ENCODE assay signal across 8 mouse cellular contexts in genomic region chr11:113684707-113685426, GRCm38 (mm10). TPM values are rescaled to one million over a fixed set of nuclear protein-coding genes. Genes with fewer than 3 reads are reported as not detected.
DNase-seq lines count a peak whose midpoint lies in the region; ATAC-seq and TF ChIP-seq lines count a peak whose summit lies in the region.

No protein-coding gene starts in this region.

- H3K9me3 ChIP-seq in embryonic facial prominence, embryonic 11.5 days (replicated peaks; ENCODE audit: control insufficient read depth, low read length) = no peaks in the 10 kb centered on the region
- no peaks in the 10 kb centered on the region for H3K9me3 ChIP-seq in hindbrain, postnatal 0 days (ENCODE audit: low read length)
- H3K9me3 ChIP-seq in midbrain, postnatal 0 days (ENCODE audit: low read length) = no peaks in the 10 kb centered on the region

- intact Hi-C loops in left cerebral cortex, adult 2 months (cut with DNase I) = loop anchor here (1.0 kb wide), 1 partner anchor 36 kb away; the partner anchor contains the start of gene Cog1
- intact Hi-C loops in left cerebral cortex, postnatal 25 days (cut with DNase I) = no loop called here

- H3K36me3 ChIP-seq in embryonic facial prominence, embryonic 11.5 days (replicated peaks; ENCODE audit: control insufficient read depth, insufficient read depth, low read depth, low read length) = peaks cover 7% of the 10 kb centered on the region
- H3K36me3 ChIP-seq in hindbrain, postnatal 0 days (ENCODE audit: insufficient read depth, low read length) = peaks cover 18% of the 10 kb centered on the region
- H3K36me3 ChIP-seq in midbrain, postnatal 0 days (ENCODE audit: insufficient read depth, low read length) = peaks cover 22% of the 10 kb centered on the region

- H3K27ac ChIP-seq in left cerebral cortex, adult 2 months = peak overlapping the region; percentile 93
- H3K27ac ChIP-seq in embryonic facial prominence, embryonic 11.5 days (replicated peaks; ENCODE audit: low read depth, low read length) = peak overlapping the region; percentile 93; the same call in 1 of the 2 replicates
- peak overlapping the region; percentile 95 for H3K27ac ChIP-seq in hindbrain, postnatal 0 days
- H3K27ac ChIP-seq in midbrain, postnatal 0 days (ENCODE audit: low read depth, low read length) = peak overlapping the region; percentile 92

- H3K4me3 ChIP-seq in left cerebral cortex, adult 2 months = peak overlapping the region; percentile 75
- peak overlapping the region; percentile 89 for H3K4me3 ChIP-seq in embryonic facial prominence, embryonic 11.5 days (ENCODE audit: low read depth, low read length)
- H3K4me3 ChIP-seq in hindbrain, postnatal 0 days (ENCODE audit: low read length) = peak overlapping the region; percentile 92
- H3K4me3 ChIP-seq in midbrain, postnatal 0 days (ENCODE audit: low read depth, low read length) = peak overlapping the region; percentile 94

- no peaks in the 10 kb centered on the region for H3K27me3 ChIP-seq in embryonic facial prominence, embryonic 11.5 days (ENCODE audit: control insufficient read depth, insufficient read depth, low read length)
- no peaks in the 10 kb centered on the region for H3K27me3 ChIP-seq in hindbrain, postnatal 0 days (ENCODE audit: insufficient read depth, low read length)
- H3K27me3 ChIP-seq in midbrain, postnatal 0 days (ENCODE audit: insufficient read depth, low read length) = no peaks in the 10 kb centered on the region

- no peak for ATAC-seq in embryonic facial prominence, embryonic 11.5 days (replicated peaks; ENCODE audit: insufficient number of reproducible peaks, low FRiP score, low TSS enrichment, low read depth)
- no peak for ATAC-seq in hindbrain, postnatal 0 days
- no peak for ATAC-seq in midbrain, postnatal 0 days (ENCODE audit: low FRiP score)

- WGBS in embryonic facial prominence, embryonic 11.5 days = 42% methylated on average over 25 of the region's 25 CpGs
- 43% methylated on average over 25 of the region's 25 CpGs for WGBS in hindbrain, postnatal 0 days
- WGBS in midbrain, postnatal 0 days = 43% methylated on average over 25 of the region's 25 CpGs

- peaks cover 3% of the 10 kb centered on the region for H3K4me1 ChIP-seq in embryonic facial prominence, embryonic 11.5 days (ENCODE audit: control insufficient read depth, insufficient read depth, low read length)
- peaks cover 16% of the 10 kb centered on the region; the same call in 1 of the 2 replicates for H3K4me1 ChIP-seq in hindbrain, postnatal 0 days (ENCODE audit: insufficient read depth, low read length)
- H3K4me1 ChIP-seq in midbrain, postnatal 0 days (ENCODE audit: insufficient read depth, low read length) = peaks cover 12% of the 10 kb centered on the region

- no peak for DNase-seq in left cerebral cortex, adult 2 months (ENCODE audit: extremely low spot score in 1 of 2, low spot score in 2 of 2)
- DNase-seq in left cerebral cortex, postnatal 25 days (ENCODE audit: low spot score in 2 of 2) = no peak
- DNase-seq in embryonic facial prominence, embryonic 11.5 days (ENCODE audit: low spot score) = no peak
- DNase-seq in hindbrain, postnatal 0 days (ENCODE audit: low spot score) = no peak
- no peak for DNase-seq in midbrain, postnatal 0 days (ENCODE audit: low spot score)
- no peak for DNase-seq in gastrocnemius, postnatal 4 days (ENCODE audit: low spot score in 2 of 2)
- no peak for DNase-seq in ovary, postnatal 10 days (ENCODE audit: low spot score)
- no peak for DNase-seq in frontal cortex, postnatal 25 days (ENCODE audit: low spot score in 2 of 2)

- peak overlapping the region; percentile 58 for H3K4me2 ChIP-seq in embryonic facial prominence, embryonic 11.5 days (ENCODE audit: low read depth, low read length)
- H3K4me2 ChIP-seq in hindbrain, postnatal 0 days (ENCODE audit: low read depth, low read length) = peak overlapping the region; percentile 82
- H3K4me2 ChIP-seq in midbrain, postnatal 0 days (ENCODE audit: low read depth, low read length, poor library complexity, severe bottlenecking) = peak overlapping the region; percentile 97

- peak overlapping the region; percentile 88 for H3K9ac ChIP-seq in embryonic facial prominence, embryonic 11.5 days (replicated peaks; ENCODE audit: low read length)
- H3K9ac ChIP-seq in hindbrain, postnatal 0 days (replicated peaks; ENCODE audit: low read length) = peak overlapping the region; percentile 93
- H3K9ac ChIP-seq in midbrain, postnatal 0 days (replicated peaks; ENCODE audit: low read length, poor library complexity, severe bottlenecking) = peak overlapping the region; percentile 92

- TF ChIP-seq CTCF in left cerebral cortex, adult 2 months (IDR thresholded peaks at IDR 0.05) = no peak
- TF ChIP-seq CTCF in hindbrain, postnatal 0 days (IDR thresholded peaks at IDR 0.05; ENCODE audit: low read depth) = no peak
- no peak for TF ChIP-seq CTCF in midbrain, postnatal 0 days (IDR thresholded peaks at IDR 0.05)

RNA-seq across cellular contexts. Expression of gene D11Wsu47e, which starts 0.7 kb away (rescaled TPM):
- total RNA-seq in left cerebral cortex, adult 2 months (2021) = 10 to 100 TPM; 13.2 to 14.5 TPM
- 10 to 100 TPM; 12.6 to 13.5 TPM for total RNA-seq in left cerebral cortex, postnatal 25 days (2021)
- polyA plus RNA-seq in embryonic facial prominence, embryonic 11.5 days (2014; fragmentation: Nextera tagmentation; extraction: Ambion mirVana) = 24.8 and 26.5 TPM in 2 replicates
- total RNA-seq in hindbrain, postnatal 0 days (2014; rRNA removed) = 17.7 and 32.4 TPM in 2 replicates
- polyA plus RNA-seq in hindbrain, postnatal 0 days (2015; fragmentation: Nextera tagmentation; extraction: Ambion mirVana) = 19.7 and 22.5 TPM in 2 replicates
- total RNA-seq in midbrain, postnatal 0 days (2014; rRNA removed) = 19.5 and 26.8 TPM in 2 replicates
- 27.8 and 27.9 TPM in 2 replicates for polyA plus RNA-seq in midbrain, postnatal 0 days (2015; fragmentation: Nextera tagmentation; extraction: Ambion mirVana)
- 10 to 100 TPM; 11.3 to 16.7 TPM for total RNA-seq in gastrocnemius, postnatal 4 days (2021)

RNA-seq across cellular contexts. Expression of gene Fam104a, which starts 0.9 kb away (rescaled TPM):
- total RNA-seq in left cerebral cortex, adult 2 months (2021) = 10 to 100 TPM; 31.2 to 31.4 TPM
- total RNA-seq in left cerebral cortex, postnatal 25 days (2021) = 10 to 100 TPM; 27.9 to 28.2 TPM
- polyA plus RNA-seq in embryonic facial prominence, embryonic 11.5 days (2014; fragmentation: Nextera tagmentation; extraction: Ambion mirVana) = 51.2 and 52.0 TPM in 2 replicates
- 29.5 and 36.8 TPM in 2 replicates for total RNA-seq in hindbrain, postnatal 0 days (2014; rRNA removed)
- 50.6 and 51.5 TPM in 2 replicates for polyA plus RNA-seq in hindbrain, postnatal 0 days (2015; fragmentation: Nextera tagmentation; extraction: Ambion mirVana)
- 29.5 and 30.1 TPM in 2 replicates for total RNA-seq in midbrain, postnatal 0 days (2014; rRNA removed)
- polyA plus RNA-seq in midbrain, postnatal 0 days (2015; fragmentation: Nextera tagmentation; extraction: Ambion mirVana) = 46.3 and 48.7 TPM in 2 replicates
- 10 to 100 TPM; 29.4 to 31.3 TPM for total RNA-seq in gastrocnemius, postnatal 4 days (2021)

RNA-seq across cellular contexts. Expression of gene Cpsf4l, which starts 24.9 kb away (rescaled TPM):
- total RNA-seq in left cerebral cortex, adult 2 months (2021) = not detected
- under 1 TPM in 1 of 2 experiments, not detected in 1; 0.44 TPM for total RNA-seq in left cerebral cortex, postnatal 25 days (2021)
- polyA plus RNA-seq in embryonic facial prominence, embryonic 11.5 days (2014; fragmentation: Nextera tagmentation; extraction: Ambion mirVana) = 0.31 TPM in 1 of 2 replicates, not detected in the other
- total RNA-seq in hindbrain, postnatal 0 days (2014; rRNA removed) = not detected in 2 replicates
- 0.19 and 0.25 TPM in 2 replicates for polyA plus RNA-seq in hindbrain, postnatal 0 days (2015; fragmentation: Nextera tagmentation; extraction: Ambion mirVana)
- 0.22 TPM in 1 of 2 replicates, not detected in the other for total RNA-seq in midbrain, postnatal 0 days (2014; rRNA removed)
- 0.20 TPM in 2 replicates for polyA plus RNA-seq in midbrain, postnatal 0 days (2015; fragmentation: Nextera tagmentation; extraction: Ambion mirVana)
- not detected for total RNA-seq in gastrocnemius, postnatal 4 days (2021)

RNA-seq across cellular contexts. Expression of gene Slc39a11, which starts 35.0 kb away (rescaled TPM):
- 10 to 100 TPM; 12.4 to 13.3 TPM for total RNA-seq in left cerebral cortex, adult 2 months (2021)
- total RNA-seq in left cerebral cortex, postnatal 25 days (2021) = 10 to 100 TPM; 11.4 to 13.9 TPM
- 12.5 and 14.5 TPM in 2 replicates for polyA plus RNA-seq in embryonic facial prominence, embryonic 11.5 days (2014; fragmentation: Nextera tagmentation; extraction: Ambion mirVana)
- 63.3 and 67.9 TPM in 2 replicates for total RNA-seq in hindbrain, postnatal 0 days (2014; rRNA removed)
- 35.0 and 35.6 TPM in 2 replicates for polyA plus RNA-seq in hindbrain, postnatal 0 days (2015; fragmentation: Nextera tagmentation; extraction: Ambion mirVana)
- 56.0 and 62.5 TPM in 2 replicates for total RNA-seq in midbrain, postnatal 0 days (2014; rRNA removed)
- polyA plus RNA-seq in midbrain, postnatal 0 days (2015; fragmentation: Nextera tagmentation; extraction: Ambion mirVana) = 35.9 and 40.4 TPM in 2 replicates
- 1 to 10 TPM; 8.2 to 8.9 TPM for total RNA-seq in gastrocnemius, postnatal 4 days (2021)

RNA-seq across cellular contexts. Expression of gene Cog1, which starts 35.9 kb away (rescaled TPM):
- 10 to 100 TPM; 50.3 to 52.3 TPM for total RNA-seq in left cerebral cortex, adult 2 months (2021)
- total RNA-seq in left cerebral cortex, postnatal 25 days (2021) = 10 to 100 TPM; 43.7 to 44.0 TPM
- 26.1 and 28.4 TPM in 2 replicates for polyA plus RNA-seq in embryonic facial prominence, embryonic 11.5 days (2014; fragmentation: Nextera tagmentation; extraction: Ambion mirVana)
- 59.9 and 63.8 TPM in 2 replicates for total RNA-seq in hindbrain, postnatal 0 days (2014; rRNA removed)
- polyA plus RNA-seq in hindbrain, postnatal 0 days (2015; fragmentation: Nextera tagmentation; extraction: Ambion mirVana) = 30.6 and 31.3 TPM in 2 replicates
- total RNA-seq in midbrain, postnatal 0 days (2014; rRNA removed) = 55.8 and 59.0 TPM in 2 replicates
- 28.3 and 31.3 TPM in 2 replicates for polyA plus RNA-seq in midbrain, postnatal 0 days (2015; fragmentation: Nextera tagmentation; extraction: Ambion mirVana)
- total RNA-seq in gastrocnemius, postnatal 4 days (2021) = 10 to 100 TPM; 23.0 to 26.6 TPM
